ENCODE assay signal across 10 mouse cellular contexts in genomic region chr17:29637895-29638294, GRCm38 (mm10). TPM values are rescaled to one million over a fixed set of nuclear protein-coding genes. Genes with fewer than 3 reads are reported as not detected.
DNase-seq lines count a peak whose midpoint lies in the region; ATAC-seq lines count a peak whose summit lies in the region.
"Had no signal": no experiment of that assay in that cellular context is flagged by ENCODE, and none has a peak within 500 bp of the region (broad histone marks: within the 10 kb centered on the region; RNA-seq: fewer than 3 reads in every experiment).

No protein-coding gene starts in this region.

- 18% methylated on average over 8 of the region's 8 CpGs for WGBS in liver, embryonic 16.5 days (ENCODE audit: insufficient replicate concordance)
- WGBS in intestine, embryonic 15.5 days: 79% methylated on average over 8 of the region's 8 CpGs

- DNase-seq in heart, adult 11 months: peak; percentile 93
- no peak for DNase-seq in heart, adult 8-10 months (ENCODE audit: low spot score)
- DNase-seq in 3T3-L1 (ENCODE audit: low read depth, low spot score): peak; percentile 14
- no peak for DNase-seq in cerebellum, adult 8-10 months
- no peak for DNase-seq in right cerebral cortex, postnatal 14 days
- DNase-seq: right cerebral cortex, postnatal 4 days had no signal

- peak overlapping the region; percentile 40 for H3K4me3 ChIP-seq in erythroblast, embryonic 14.5 days (replicated peaks)
- no peak overlapping the region for H3K4me3 ChIP-seq in liver, embryonic 16.5 days (ENCODE audit: low read depth, low read length)
- no peak overlapping the region for H3K4me3 ChIP-seq in intestine, embryonic 15.5 days (replicated peaks)

- H3K36me3 ChIP-seq in erythroblast, embryonic 14.5 days (ENCODE audit: control insufficient read depth): peaks cover 99% of the 10 kb centered on the region
- peaks cover 48% of the 10 kb centered on the region for H3K36me3 ChIP-seq in liver, embryonic 16.5 days (ENCODE audit: control insufficient read depth, insufficient read depth)
- H3K36me3 ChIP-seq in intestine, embryonic 15.5 days: peaks cover 24% of the 10 kb centered on the region; the same call in 1 of the 2 replicates

- peaks cover 52% of the 10 kb centered on the region for H3K4me1 ChIP-seq in erythroblast, embryonic 14.5 days (ENCODE audit: control insufficient read depth)
- H3K4me1 ChIP-seq in liver, embryonic 16.5 days (ENCODE audit: control insufficient read depth, low read depth, low read length): peaks cover 20% of the 10 kb centered on the region
- no peaks in the 10 kb centered on the region for H3K4me1 ChIP-seq in intestine, embryonic 15.5 days (replicated peaks)

- no peak overlapping the region for H3K27ac ChIP-seq in liver, embryonic 16.5 days (ENCODE audit: low read length)
- no peak overlapping the region for H3K27ac ChIP-seq in intestine, embryonic 15.5 days

- no peak overlapping the region for H3K4me2 ChIP-seq in liver, embryonic 16.5 days (ENCODE audit: low read depth, low read length)
- H3K4me2 ChIP-seq in intestine, embryonic 15.5 days (replicated peaks): no peak overlapping the region

- no peak overlapping the region for H3K9ac ChIP-seq in liver, embryonic 16.5 days (ENCODE audit: low read depth, low read length)
- no peak overlapping the region for H3K9ac ChIP-seq in intestine, embryonic 15.5 days

- no peaks in the 10 kb centered on the region for H3K9me3 ChIP-seq in erythroblast, embryonic 14.5 days (ENCODE audit: control insufficient read depth, low read length)
- no peaks in the 10 kb centered on the region for H3K9me3 ChIP-seq in liver, embryonic 16.5 days (replicated peaks; ENCODE audit: control insufficient read depth, low read length)
- no peaks in the 10 kb centered on the region for H3K9me3 ChIP-seq in intestine, embryonic 15.5 days

- ATAC-seq in liver, embryonic 16.5 days (ENCODE audit: low read depth): peak; percentile 74
- no peak for ATAC-seq in intestine, embryonic 15.5 days
- ATAC-seq: forebrain, embryonic 16.5 days had no signal

- H3K27me3 ChIP-seq in erythroblast, embryonic 14.5 days (ENCODE audit: control insufficient read depth): no peaks in the 10 kb centered on the region
- no peaks in the 10 kb centered on the region for H3K27me3 ChIP-seq in liver, embryonic 16.5 days (ENCODE audit: control insufficient read depth, insufficient read depth, low read depth, low read length)
- no peaks in the 10 kb centered on the region for H3K27me3 ChIP-seq in intestine, embryonic 15.5 days (replicated peaks)

RNA-seq across cellular contexts. Expression of gene Cmtr1, which starts 22.5 kb away (rescaled TPM):
- total RNA-seq in heart, adult 8-10 months (2022): 10 to 100 TPM; 57.5 to 79.0 (median 65.0) TPM
- polyA plus RNA-seq in erythroblast, embryonic 14.5 days (2012): 3.9 and 4.5 TPM in 2 replicates
- 58.4 and 62.0 TPM in 2 replicates for polyA plus RNA-seq in liver, embryonic 16.5 days (2015; fragmentation: Nextera tagmentation; extraction: Ambion mirVana)
- polyA plus RNA-seq in intestine, embryonic 15.5 days (2015; fragmentation: Nextera tagmentation; extraction: Ambion mirVana): 91.1 and 94.7 TPM in 2 replicates

RNA-seq across cellular contexts. Expression of gene Gm28043, which starts 23.2 kb away (rescaled TPM):
- total RNA-seq in heart, adult 8-10 months (2022): 1 to 10 TPM in 2 of 4 experiments, under 1 TPM in 2; 0.78 to 1.3 (median 0.91) TPM
- polyA plus RNA-seq in erythroblast, embryonic 14.5 days (2012): 0.01 and 0.05 TPM in 2 replicates
- polyA plus RNA-seq in liver, embryonic 16.5 days (2015; fragmentation: Nextera tagmentation; extraction: Ambion mirVana): 1.3 TPM in 2 replicates
- polyA plus RNA-seq in intestine, embryonic 15.5 days (2015; fragmentation: Nextera tagmentation; extraction: Ambion mirVana): 2.4 and 2.7 TPM in 2 replicates

RNA-seq across cellular contexts. Expression of gene Rnf8, which starts 23.3 kb away (rescaled TPM):
- total RNA-seq in heart, adult 8-10 months (2022): 10 to 100 TPM; 16.1 to 20.7 (median 18.9) TPM
- polyA plus RNA-seq in erythroblast, embryonic 14.5 days (2012): 2.8 and 3.6 TPM in 2 replicates
- polyA plus RNA-seq in liver, embryonic 16.5 days (2015; fragmentation: Nextera tagmentation; extraction: Ambion mirVana): 30.5 and 33.7 TPM in 2 replicates
- 62.8 and 64.4 TPM in 2 replicates for polyA plus RNA-seq in intestine, embryonic 15.5 days (2015; fragmentation: Nextera tagmentation; extraction: Ambion mirVana)

Comparison
In these comparisons a context has a peak if more than half of its experiments do, and no peak if none do; other contexts are left out.
1. DNase-seq: peak in heart, adult 11 months (single experiment) and 3T3-L1 (single experiment); none in heart, adult 8-10 months (single experiment), cerebellum, adult 8-10 months (single experiment) and right cerebral cortex, postnatal 14 days (single experiment).
2. RNA of gene Cmtr1, which starts 22.5 kb away (polyA plus RNA-seq): 91.1 to 94.7 TPM in intestine, embryonic 15.5 days and 58.4 to 62.0 TPM in liver, embryonic 16.5 days; 3.9 to 4.5 TPM in erythroblast, embryonic 14.5 days; every median in the first group is over 10 times any median in the second.